Mouse (Mus musculus) neutrophil, adult 5-6 weeks (primary cell): Measurements from ENCODE around the gene Gja4. TPM values are rescaled to one million over a fixed set of nuclear protein-coding genes. Genes with fewer than 3 reads are reported as not detected.

Experiments used
- ATAC-seq: fragments of 151-379, 151-347 bp; 2 replicates; pipeline ENCODE4 v1.8.0; 2017; ENCODE audit warnings: mild to moderate bottlenecking, moderate TSS enrichment; ENCODE audit not compliant: insufficient number of reproducible peaks, poor library complexity, low FRiP score, severe bottlenecking; ENCODE audit errors: extremely low read depth
- total RNA-seq: library from RNA; stranded (forward); fragments of 200-1000 nt; gene quantifications from 2 replicates; pipeline ENCODE4 v1.2.3, GENCODE M21; 2017

Gene Gja4
- total RNA-seq, 1 experiment from 2014 or later = not detected

DNA sequence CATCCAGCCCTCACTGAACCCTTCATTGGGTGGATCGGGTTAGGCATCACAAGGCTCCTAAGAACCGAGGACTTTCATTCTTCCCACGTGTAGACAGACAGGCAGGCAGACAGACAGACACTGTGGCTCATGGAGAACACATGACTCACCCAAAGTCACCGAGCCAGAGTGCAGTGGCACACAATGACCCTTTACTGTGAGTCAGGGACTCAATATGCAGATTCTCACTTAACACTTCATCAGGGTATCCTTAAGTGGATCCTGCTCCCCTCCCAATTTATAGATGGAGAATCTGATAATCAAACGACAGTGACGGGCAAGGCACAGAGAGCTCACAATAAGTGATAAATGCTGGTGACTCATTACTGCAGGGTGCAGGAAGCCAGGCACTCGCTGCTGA, 13.4 kb upstream of the Gja4 start:
- no peak for ATAC-seq

DNA sequence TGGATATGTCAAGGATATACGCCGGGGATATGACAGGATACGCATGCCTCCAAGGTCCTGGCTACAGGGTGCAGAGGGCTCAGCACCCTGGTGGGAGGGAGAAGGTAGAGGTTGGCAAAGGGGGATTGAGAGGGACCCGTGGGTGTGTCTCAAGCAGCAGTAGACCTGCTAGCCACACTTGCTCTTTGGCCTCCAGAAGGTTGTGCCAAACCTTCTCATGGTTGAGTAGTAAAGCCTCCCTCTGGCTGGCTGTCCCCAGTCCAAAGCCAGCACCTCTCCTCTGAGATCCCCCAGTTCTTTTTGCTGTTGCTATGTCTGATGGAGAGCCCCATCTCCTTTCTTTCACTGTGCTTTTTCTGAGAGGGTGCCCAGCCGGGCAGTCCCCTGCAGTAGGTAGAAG, 11.4 kb upstream of the Gja4 start:
- no peak for ATAC-seq

DNA sequence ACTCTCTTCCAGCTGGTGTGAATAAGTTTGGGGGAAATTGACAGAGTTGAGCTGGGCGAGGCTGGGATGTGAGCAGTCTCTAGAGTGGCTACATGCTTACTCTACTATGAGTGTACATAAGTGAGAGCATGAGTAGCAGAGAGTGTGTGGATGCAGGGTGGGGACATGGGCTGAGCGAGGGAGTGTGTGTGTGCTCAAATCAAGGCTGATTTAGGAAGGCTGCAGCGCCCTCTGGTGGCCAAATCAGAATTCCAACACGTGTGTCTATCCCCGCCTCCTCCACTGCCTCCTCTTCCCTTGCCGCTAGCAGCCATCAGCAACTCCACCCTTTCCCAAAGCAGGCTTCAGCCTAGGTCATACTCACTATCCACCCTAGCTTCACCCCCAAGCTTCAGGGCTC, 10.9 kb upstream of the Gja4 start:
- peak; percentile 47 for ATAC-seq

DNA sequence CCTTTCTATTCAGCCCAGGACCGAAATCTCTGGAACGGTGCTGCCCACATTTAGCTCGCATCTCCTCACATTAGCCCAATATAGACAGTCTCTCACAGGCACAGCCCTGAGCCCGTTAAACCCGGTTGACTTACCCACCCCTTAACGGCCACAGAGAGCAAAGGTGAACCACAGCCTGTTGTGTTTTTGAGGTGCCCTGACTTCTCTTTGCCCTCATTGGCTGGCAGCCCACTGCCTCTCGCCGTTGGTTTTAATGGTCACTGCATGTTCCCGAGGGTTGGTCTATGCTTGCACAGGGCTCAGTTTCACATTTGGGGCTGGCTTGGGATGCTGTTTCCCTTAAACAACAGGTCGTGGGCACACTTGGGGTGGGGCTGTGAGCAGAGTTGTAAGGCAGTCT, 10.5 kb upstream of the Gja4 start:
- no peak for ATAC-seq

DNA sequence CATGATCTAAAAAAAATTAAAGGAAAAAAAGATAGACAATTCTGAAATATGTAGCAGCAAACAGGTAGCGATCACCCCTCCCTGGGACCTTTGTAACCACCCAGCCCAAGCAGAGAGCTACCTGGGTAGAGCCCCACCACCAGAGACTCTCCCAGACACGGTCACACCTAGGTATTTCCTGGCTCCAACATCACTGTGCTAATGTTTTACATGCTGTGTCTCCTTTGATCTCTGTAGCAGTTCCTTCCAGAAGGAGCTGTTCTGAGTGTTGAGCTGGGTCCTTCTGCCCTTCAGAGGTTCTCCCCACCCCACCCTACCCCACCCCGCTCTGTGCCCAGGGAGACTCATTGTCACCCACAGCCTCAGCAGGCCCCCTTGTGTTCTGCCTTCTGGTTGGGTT, 9.8 kb upstream of the Gja4 start:
- ATAC-seq = no peak

DNA sequence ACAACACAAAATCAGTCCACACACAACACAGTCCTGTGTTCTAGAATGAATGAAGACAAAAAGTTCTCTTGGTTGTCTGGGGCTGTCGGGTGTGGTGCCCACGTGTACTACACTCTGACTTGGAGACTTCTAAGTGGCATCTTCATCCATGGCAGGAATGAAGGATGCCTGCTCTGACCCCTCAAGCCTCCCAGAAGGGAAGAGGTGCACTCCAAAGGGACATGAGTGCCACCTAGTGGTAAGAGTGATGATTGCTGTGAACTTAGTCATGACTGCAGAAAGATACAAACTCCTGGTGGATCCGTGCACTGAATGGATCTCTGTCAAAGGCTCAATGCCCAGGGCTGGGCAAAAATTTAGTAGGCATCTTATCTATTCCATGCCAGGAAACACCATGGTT, 5.8 kb upstream of the Gja4 start:
- ATAC-seq = peak; percentile 62; the same call in 1 of the 2 replicates

DNA sequence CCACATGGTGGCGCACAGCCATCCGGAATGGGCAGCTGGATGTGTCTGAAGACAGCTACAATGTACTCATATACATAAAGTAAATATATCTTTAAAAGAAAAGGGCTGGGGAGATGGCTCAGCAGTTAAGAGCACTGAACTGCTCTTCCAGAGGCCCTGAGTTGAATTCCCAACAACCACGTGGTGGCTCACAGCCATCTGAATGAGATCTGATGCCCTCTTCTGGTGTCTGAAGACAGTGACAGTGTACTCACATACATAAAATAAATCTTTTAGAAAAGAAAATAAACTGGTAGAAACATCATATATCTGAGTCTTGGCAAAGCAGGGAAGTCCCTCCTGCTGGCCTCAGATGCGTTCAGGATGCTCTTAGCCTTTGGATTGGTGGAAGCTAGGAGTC, 3.3 kb upstream of the Gja4 start:
- no peak for ATAC-seq

DNA sequence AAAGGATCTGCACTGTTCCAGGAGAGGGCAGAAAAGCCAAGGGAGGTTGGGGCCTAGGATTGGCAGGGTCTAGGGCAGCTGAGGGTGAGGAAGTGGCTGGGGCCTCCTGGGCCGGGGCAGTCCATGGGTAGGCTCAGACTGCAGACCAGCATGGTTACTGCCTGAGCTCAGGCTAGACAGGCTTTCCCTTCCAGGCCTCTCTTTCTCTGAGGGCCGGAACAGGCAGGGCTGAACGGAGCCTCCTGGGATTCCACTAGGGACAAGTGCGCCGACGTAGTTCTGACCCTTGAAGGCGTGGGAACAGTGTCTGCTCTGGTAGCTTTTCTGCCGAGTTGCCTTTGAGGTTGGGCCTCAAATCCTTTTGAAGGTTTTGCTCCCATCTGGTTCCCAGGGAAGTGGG, 1.9 kb upstream of the Gja4 start:
- ATAC-seq = no peak

DNA sequence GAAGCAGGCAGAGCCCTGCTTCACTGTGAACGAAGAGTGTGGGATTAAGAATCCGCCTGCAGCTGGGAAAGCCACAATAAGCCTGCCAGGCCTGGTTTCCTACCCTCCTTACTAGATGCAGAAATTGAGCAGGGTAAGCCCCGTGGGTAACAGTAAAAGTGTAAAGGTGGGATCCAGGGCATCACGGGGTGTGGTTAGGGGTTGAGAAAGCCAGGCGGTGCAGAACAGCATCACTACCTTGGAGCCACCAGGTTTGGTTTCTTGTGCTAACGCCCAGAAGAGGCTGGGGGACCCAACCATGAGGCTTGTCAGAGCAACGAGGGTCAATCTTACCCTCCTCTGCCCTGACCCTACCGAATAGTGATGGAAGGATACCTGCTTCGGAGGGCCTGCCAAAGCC, 746 bp upstream of the Gja4 start:
- no peak for ATAC-seq

DNA sequence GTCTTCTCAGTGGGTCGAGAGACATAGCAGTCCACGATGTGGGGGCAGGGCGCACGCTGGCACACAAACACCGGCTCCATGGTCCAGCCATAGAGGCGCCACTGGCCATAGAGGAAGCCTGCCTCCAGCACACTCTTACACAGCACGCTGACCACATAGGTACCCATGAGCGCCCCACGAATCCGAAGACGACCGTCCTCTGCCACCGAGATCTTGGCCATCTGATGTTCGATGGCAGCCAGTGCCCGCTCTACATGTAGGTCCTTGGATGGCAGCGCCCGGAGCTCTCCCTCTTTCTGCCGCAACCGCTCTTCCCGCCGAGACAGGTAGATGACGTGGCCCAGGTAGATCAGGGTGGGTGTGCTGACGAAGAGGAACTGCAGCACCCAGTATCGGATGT, 1.5 kb downstream of the Gja4 start:
- ATAC-seq = no peak

DNA sequence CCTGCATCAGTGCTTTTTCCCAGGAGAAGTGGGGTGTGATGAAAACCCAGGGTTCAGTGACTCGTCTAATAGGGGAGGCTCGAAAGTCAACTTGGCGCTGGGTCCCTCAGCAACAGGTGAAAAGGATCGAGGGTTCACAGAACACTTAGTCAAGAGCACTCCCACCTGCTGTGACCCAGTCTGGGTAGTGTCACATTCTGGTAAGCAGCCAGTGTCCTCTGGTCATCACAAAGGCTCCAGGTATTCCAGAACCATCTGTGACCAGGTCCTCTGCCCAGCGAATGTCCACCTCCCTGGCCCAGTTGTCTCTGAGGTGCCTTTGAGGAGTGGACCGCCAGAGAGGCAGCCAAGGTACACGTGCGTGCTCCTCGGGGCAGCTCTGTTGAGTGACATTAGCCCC, 2.3 kb downstream of the Gja4 start:
- ATAC-seq = no peak

DNA sequence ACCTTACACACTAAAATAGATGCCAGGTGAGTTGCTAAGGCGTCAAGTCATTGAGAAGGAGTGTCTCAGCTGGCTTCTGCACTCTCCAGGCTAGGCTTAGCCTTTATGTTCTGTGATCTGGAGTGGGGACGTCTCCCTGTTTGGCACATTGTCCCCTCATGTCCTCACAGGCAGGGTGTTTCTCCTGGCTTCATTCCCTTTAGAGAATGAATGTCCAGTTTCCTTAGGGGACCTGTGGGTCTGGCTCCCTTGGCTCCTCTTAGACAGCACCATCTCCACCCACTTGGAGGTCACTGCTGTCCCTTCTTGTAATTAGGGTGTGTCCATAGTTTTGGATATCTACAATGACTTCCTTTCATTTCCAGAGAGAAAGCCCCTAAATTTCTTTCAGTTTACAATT, 6.9 kb downstream of the Gja4 start:
- no peak for ATAC-seq

DNA sequence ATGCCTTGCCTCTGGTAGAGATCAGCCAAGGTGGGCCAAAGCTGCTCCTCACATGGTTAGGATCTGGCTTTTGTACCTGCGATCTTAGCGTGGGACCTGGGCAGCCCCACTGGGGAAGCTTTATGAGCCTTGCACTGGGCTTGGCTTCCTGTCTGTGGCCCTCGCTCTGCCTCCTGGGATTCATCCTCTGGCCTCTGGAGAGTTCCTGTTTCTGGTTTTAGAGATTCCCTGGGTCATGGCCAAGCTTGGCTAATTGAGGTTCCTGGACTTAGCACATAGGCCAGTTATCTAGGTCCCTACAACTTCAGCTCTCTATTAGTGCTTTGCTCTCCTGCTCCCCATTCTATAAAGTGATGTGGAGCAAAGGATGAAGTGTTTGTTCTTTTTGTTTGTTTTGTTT, 10.0 kb downstream of the Gja4 start:
- no peak for ATAC-seq

DNA sequence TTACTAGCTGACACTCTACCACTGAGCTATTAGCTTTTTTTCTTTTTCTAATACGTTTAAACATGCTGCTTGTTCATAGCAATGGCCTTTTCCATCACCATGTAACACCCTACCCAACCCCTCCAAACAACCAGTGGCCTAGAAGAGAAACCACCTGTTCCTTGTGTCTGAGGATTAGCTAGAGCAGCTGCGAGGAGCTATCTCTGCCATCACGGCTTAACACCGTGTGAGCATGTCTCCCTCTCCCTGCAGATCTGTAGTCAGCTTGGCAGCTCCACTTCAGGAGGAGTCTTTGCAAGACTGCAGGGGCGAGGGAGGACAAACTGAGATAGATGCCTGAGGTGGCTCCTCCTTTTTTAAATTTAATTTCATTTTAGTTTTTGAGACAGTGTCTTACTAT, 13.3 kb downstream of the Gja4 start:
- no peak for ATAC-seq

DNA sequence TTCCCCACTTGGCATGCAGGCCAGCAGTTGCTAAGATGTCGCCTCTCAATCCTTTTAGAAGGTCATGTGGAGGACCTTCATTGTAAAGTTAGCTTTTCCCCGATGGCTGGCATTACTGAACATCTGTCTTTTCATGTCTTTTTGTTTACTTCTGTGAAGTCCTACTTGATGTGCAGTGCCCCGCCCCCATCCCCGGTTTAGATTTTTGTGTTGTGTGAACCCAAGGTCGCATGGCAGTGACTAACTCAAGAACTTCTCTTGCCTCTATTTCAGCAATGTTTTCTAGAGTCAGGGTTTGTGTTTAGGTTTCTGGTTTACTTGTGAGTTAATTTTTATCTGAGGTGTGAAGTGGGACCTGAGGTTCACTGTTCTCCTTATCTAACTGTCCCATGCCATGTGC, 21.2 kb downstream of the Gja4 start:
- no peak for ATAC-seq

DNA sequence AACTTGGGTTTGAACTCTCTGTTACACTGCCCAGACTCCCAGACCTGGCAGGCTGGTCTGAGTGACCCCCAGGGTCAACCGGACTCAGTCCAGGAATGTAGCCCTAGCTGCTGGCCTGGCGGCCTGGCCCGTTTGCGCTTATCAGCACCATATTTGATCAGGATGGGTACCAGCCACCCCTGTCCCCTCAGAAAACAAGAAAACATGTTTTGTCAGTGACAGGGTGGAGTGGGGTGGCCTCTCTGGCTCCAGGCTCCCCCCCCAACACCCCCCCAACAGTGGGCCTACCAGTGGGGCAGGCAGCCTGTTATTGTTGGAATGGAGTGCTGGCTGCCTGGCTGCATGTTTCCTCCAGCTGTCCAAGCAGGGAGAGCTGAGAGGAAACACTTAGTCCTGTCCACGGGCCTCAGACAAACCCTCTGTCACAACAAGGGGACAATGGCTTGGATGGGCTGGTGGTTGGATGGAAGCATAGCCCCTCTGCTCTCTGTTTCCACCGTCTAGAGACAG, 24.7 kb downstream of the Gja4 start:
- no peak for ATAC-seq

DNA sequence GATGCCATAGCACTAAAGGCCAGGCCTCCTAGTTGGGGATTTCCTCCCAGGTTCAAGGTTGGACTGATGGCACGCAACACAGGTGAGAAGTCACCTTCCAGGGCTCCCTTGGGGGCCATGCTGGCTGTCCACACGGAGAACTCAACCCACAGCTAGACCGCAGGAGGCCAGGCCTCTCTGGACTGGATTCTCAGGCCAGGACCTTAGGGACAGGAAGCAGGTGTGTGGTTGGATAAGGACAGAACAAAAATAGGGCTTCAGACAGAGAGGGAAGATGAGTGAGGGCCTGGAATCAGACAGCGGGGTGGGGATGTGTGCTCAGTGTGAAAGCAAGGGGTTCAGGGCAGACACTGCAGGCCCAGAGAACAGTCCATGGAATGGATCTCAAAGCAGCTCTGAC, 26.9 kb downstream of the Gja4 start:
- ATAC-seq = no peak

DNA sequence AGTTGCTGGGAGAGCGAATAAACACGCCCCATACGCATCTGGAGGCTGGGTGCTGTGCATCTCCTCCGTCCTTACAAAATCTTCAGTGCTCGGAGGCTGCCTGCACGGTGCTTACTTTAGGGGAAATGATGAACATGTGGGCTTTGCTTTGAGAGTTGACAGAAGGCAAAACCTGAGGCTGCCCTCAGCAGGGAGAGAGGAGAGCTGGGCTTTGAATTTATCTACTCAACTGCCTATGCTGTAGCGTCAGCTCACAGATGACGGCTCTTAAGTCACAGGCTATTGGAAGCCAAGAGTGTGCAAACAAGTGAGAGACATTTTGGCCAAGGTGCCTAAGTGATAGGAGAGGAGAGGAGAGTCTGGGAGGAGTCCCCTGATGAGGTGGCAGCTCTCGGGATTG, 34.6 kb downstream of the Gja4 start:
- ATAC-seq = no peak

DNA sequence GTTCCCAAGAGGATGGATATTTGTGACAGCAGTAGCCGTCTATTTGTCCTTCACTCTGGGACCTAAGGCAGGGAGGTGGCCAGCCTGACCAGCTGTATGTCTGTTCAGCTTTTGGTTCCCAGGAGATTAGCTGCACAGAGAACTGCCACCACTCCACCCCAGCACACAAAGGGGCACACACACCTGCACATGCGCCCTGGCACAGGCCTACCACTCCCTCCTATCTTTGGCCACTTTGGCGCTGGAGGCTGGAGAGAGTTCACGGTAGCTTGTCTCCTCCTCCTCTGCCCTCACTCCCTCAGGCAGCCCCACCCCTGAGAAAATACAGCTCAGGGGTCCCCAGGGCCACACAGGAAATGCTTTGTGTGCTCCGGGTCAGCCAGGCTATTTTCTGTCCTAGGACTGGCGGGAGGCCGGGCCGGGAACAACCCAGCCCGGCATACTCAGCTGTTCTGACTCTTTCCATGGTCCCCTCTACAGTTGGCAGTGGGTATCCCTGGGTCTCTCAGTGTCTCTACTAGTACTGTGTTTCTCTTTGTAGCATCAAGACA, 35.3 kb downstream of the Gja4 start:
- no peak for ATAC-seq

DNA sequence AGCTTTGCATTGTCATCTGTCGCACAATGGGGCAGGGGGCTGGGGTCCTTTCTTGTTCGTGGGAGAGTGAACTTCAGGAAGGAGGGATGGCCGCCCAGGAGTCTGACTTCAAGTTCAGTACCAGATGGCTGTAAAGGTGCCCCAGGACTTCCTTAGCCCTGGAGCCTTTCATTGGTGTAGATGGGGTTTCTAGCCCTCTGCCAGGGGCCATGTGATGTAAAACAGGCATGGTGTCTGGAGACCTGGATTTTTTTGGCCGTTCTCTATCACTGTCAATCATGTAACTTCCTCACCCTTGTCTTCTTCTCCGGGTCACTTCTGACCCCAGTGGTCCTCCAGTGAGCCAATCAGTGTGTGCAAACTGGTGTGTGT, 49.7 kb downstream of the Gja4 start:
- no peak for ATAC-seq

DNA sequence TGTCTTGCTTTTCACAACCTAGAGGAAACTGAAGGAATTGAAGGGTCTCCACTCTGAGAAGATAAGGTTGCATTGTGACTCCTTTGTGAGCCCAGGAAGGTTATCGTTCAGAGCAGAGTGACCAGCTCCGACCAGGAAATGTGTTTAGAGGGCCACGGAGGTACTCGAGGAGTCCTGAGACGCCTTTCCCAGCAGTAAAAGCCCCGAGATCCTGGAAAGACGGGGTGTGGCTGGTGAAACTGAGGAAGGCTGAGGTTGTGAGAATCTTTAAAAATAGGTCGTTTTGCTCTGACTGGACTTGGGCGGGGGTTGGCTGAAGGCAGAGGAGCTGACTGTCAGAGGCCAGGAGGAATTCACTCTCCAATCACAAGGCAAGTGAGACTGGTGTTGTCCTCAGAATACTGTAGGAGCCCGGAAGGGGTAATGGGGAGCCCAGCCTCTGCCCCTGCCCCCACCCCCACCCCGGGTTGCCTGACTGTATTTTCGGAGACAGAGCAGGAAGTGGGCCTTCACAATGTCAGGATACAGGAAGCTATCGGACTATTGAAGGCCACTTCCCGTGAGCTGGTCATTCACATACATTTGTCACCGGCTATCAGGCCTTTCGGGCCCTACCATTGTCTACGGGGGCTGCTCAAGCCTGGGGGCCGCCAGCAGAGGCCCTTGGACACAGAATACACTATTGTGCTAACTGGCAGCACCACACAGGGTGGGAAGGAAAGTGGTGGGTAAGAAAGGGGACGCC, 50.2 kb downstream of the Gja4 start:
- ATAC-seq = no peak
